Mouse (Mus musculus) frontal cortex, adult (tissue): Measurements from ENCODE around the gene Rdx.

Source experiments
- ATAC-seq: cut with Nextera tagmentation; 2 replicates; pipeline ENCODE4 v1.9.2; 2017; ENCODE audit warnings: mild to moderate bottlenecking, moderate library complexity, mixed read lengths; ENCODE audit not compliant: low TSS enrichment

Gene Rdx

DNA sequence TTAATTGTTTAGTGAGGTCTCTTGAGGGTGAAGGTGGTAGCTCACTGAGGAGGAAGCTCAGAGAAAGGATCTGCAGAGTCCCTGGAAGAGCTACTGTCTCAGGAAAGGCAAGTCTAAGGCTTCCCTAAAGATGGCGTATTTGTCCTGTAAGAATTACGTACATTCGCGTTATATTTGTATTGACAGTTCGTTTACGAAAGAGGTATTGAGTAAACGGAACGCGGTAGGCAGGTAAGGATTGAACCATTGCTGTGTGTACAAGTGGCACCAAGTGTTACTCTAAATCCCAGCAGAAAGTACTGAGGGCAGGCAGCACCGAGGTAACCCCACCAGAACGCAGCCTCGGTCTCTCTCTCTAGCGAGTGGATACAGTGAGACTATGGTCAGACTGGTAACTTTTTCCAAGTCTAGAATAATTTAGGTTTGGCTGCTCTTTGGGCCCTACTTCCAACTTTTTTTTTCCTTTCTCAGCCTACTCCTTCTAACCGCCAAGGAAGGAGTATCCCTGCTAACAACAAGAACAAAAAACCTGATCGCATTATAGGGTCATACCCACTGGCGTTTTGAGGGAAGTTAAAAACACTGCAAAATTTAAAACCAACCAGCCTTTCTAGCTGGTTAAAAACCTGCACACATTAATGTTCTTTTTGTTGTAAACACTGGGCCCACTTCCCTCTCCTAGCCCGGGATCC is at the start of gene Rdx:
Gene Rdx (plus strand): TSS at position 45 of the 692 bp plus-strand sequence.
- peak; percentile 40 for ATAC-seq

DNA sequence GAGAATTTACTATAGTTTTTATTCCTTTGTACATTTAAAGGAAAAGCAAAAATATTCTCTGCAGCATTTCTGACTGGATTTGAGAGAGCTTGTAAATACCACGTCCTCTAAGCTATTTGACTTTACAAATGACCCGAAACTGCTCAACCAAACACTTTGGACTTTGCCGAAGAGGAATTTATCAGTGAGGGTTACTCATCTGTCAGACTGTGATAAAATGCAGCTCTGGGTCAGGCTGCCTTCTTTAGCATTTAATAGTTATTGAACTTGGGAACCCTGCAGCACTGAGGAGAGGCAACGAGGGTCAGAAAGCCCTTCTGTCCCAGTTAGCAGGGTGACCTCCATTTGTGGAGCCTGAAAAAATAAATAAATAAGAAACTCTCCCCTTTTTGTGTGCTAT is 43.5 kb upstream of the Rdx start:
- ATAC-seq = no peak

DNA sequence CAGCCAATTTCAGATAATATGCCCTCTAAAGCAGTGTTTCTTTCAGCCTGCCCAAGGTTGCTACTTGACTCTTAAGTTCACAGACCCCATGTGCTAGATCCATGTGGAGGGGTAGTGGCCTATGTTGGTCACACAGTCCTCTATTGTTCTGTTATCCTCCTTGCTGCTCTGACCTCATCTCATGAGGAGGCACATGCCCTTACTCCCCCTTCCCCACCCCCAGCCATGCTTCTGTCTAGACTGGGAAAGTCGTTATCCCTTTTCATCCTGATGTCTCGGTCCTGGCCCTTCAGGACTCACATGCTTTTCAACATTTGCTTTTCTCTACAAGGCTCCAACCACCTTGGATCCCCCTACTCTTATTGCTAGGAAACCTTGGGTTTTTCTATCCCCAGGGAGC is 39.6 kb upstream of the Rdx start:
- ATAC-seq = no peak

DNA sequence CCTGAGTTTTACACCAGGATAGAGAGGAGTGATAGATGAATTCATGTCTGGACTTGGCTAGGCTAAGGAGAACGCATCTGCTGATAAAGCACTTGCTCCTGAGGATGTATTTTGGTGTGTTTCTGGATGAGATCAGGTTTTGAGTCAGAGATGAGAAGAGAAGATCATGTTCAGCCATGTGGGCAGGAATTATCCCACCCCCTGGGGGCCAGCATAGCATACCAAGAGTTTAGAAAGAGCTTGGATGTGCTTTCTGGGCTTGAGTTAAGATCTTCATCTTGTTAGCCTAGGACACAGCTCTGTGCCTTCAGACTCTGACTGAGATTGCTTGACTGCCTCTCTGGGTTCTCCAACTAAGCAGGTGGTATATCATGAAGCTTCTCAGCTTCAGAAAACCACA is 38.5 kb upstream of the Rdx start:
- ATAC-seq = no peak

DNA sequence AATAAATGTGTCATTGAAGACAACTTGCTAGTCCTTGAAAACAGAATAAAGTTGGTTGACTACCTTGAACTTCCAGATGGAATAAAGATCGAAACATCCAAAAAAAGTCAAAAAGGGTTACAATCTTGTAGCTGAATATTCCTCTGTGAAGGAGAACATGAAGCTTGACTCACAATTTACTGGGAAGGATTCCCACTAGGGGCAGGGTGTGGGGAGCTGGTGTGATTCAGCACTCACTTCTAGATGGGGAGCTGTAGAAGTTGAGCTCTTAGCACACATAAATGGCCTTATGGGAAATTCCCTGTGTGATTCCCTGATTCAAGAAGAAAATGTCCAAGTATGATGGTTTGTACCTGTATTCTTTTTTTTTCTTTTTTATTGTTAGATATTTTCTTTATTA is 34.7 kb upstream of the Rdx start:
- ATAC-seq = peak; percentile 95

DNA sequence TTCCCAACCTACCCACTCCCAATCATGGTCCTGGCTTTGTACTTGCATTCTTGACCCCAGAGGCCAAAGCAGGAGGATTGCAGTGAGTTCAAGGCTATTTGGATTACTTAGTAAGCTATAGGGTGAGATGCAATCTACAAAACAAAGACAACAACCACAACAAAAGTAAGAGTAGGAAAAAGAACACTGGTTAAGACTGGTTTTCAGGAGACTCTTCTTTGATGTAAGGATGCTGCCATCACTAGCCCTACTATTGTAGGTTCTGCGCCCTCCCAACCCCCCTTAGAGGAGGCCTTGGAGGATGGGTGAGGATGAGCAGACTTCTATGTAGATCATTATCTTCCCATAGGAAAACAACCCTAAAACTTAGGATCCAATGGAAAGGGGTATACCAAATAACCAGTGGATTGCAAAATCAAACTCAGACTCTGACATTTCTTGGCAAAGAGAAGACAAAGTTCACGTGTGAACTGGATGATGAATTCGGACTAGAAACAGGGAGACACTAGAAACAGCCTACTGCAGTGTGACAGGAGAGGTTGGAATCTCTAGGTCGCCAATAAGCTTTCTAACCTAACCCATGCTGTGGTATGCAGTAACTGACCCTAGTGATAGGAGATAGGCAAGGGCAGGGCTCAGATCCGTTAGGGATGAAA is 34.1 kb upstream of the Rdx start:
- no peak for ATAC-seq

DNA sequence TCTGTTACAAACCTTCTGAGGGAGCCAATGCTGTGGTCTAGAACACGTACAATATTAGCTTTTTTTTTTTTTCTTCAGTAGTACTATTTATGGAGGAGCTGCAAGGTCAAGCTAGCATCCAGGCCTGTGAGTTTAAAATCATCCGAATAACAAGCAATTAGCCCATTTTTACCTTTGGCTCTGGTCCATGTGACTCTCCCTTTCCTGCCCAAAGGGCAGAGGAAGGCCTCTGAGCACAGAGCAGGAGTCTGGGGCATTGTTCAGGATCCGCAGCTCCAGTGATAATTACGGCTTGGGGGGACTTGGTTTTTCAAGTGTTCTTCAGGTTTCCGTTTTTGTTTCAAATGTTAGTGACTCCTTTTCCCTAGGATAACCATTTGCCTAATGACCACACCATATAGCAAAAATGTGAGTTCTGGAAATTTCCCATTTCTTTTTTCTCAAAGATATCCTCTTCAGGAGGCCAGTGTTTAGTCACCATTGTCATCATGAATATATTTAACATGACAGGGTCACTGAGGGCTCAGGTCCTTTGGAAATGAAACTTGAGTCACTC is 33.0 kb upstream of the Rdx start:
- no peak for ATAC-seq

DNA sequence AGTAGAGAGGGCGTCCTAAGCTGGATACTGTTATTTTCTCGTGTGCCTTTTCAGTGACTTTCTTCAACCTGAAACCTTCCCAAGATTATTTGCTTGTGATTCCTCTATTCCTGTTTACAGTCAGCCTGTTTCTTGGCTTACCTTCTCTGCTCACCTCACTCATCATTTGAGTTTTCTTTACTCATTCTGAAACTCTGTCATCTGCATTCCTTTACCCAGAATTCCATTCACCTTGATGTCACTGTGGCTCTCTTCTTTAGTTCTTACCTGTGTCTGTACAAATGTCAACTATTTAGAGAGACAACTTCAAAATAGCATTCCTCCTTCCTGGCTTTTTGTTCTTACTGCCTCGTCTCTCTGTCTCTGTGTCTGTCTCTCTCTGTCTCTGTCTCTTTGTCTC is 29.9 kb upstream of the Rdx start:
- no peak for ATAC-seq

DNA sequence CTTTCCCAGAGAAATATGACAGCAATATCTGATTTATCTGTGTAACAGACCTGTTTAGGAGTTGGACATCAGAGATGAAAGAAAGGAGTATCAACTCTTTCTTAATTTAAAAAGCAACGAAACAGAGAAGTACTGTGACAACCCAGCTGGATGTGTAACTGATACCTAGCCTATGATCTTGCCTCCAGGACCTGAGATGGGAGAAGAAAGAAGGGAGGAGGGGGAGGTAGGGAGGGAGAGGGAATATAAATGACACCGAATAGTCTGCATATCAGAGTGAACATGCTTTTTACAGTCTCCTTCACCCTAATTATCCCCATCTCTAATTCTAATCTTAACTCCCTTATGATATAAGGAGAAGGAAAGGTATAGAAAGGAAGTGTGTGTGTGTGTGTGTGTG is 29.1 kb upstream of the Rdx start:
- ATAC-seq = no peak

DNA sequence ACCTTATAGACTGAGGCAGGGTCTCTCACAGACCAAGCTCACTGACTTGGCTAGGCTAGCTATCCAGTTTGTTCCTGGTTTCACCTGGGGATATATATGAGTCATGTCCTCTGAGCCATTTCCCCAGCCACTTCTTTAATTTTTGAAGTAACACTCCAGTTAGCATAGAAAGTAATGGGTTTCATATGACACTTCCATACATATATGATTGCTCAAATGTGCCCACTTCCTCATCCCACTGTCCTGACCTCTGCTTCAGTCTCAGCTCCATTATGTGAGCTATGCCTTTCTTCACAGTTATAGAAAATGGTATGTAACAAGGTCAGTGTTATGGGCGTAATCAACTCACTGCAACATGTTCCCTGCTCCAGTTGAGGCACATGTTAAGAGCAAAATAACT is 28.5 kb upstream of the Rdx start:
- ATAC-seq = no peak

DNA sequence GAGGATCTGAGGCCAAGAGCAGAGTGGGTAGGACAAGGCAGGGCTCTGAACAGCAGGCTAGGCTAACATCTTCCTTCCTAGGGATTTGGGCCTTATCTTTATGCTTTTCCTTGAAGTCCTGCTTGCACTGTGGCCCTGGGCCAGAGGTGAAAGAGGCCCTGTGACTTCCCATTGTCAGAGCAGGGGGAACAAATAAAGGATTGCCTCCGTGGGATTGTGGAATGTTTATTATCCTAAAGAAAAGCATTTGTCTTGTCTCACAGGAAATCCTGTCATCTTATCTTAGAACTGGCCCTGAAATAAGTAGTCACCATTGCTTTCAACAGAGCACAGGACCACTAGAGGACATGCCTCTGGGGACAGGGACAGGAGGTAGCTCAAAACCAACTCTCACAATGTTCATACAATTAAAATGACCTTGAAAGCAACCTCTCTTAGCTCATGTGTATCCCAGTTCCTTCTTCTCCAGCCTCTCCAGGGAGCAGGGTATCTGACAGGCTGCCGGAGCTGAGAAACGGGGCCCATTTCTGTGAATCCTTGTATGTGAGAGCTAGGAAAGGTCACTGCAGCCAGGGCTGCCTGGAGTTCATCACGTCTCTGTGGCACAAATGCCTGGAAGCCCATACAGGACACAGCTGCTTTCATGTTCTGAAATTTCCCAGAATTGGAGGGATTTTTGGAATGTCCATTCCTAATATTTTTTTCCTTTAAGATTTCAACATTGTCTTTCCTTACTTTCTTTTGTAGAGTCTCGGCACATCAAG is 19.5 kb upstream of the Rdx start:
- ATAC-seq = no peak

DNA sequence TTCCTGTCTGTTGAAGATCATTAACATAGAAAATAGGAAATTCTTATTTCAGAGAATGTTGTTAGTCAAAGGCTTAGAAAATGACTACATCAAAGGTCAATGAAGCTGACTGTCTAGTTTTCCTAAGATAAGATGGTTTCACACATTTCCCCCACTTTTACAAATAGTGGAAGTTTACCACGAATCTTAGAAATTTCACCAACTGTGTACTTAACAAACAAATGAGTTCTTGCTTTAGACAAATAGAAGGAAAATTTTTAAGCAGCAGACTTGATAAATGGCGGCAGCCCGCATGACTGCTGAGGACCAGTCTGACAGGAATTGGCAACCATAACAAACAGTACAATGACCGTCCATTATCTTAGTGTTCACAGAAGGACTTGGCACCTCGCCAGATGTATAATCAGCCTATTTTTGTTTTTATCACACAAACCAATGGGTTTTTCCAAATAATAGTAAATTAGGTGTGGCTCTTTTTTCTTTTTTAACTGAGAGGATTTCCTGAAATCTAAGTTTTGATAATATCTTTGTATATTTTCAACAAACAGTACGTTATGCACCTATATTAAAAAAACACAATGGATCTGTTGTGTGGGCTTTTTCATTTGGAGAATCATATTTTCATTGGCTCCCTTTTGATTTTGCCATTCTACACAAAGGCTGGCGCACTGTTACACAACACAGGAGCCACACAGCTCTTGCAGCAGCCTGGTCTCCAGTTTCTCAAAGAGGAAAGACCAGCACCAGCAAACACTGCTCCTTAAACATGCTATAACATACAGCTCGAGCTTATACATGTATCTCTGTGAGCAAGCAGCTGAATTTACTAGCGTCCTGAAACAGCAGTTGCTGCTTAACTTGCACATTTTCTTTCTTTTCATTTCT is 18.2 kb upstream of the Rdx start:
- ATAC-seq = no peak

DNA sequence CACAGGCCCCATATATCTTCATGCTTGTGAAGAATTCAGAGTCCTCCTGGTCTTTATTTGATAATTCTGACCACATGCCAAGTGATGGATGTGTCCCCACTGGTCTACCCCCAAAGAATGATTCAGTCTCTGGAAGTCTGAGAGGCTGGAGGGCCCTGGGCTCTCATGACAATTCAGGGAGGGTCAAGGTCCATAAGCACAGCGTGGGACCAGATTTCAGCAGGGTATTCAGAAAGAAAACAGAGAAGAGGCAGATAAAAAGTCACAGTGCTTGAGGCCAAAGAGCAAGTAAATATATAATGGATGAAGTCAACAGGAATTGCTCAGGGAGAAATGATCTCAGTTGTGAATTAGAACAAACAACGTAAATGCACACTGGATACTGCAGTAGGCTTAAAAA is 15.5 kb upstream of the Rdx start:
- no peak for ATAC-seq

DNA sequence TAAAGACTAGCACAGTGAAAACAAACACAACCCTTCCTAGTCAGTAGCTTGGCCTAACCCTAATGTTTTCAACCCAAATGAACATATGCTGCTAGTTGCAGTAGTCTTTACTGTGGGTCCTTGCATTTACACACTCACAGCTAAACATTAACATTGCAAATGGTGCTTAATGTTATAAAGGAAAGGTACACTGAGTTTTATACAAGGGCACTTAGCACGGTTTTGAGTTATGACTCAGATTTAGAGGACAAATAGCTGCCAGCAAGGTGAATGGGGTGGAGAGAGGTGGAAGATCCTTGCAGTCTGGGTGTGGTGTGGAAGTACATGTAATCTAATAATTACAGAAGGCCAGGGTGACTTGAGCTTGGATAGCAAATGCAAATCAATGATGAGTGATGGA is 9.5 kb upstream of the Rdx start:
- ATAC-seq = no peak

DNA sequence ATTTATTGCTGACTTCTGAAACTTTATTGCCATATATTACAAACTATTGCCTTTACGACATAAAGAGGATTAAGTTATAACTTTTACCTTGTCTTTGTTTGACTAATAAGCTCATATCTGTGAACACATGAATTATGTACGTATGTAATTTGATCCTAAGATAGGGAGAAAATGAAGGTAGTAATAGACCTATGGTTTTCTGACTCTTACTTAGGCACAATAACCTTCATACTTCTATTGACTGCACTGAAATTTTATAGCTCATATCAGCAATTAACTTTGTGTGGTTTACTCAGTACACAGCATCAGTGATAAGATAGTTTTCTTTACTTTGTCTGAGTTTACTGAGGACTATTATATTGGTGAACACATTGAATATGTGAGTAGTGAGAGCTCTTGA is 5.3 kb upstream of the Rdx start:
- no peak for ATAC-seq

DNA sequence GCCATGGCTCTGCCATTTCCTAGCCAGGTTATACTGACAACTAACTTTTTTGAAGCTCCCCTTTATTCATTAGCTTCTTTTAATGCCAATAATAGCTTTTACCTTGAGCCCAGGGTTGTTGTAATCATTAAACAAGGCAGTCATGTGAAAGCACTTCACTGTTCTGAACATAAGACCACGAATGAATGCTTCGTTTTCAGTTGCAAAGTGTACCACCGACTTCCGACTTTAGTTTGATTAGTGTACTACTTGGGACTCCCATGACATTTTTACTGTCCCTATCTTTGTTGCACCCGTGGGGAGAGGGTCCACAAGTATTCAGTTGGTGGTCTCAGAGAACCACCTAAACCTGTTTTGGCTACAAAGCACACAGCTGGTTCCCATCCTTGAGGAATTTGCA is 287 bp upstream of the Rdx start:
- no peak for ATAC-seq

DNA sequence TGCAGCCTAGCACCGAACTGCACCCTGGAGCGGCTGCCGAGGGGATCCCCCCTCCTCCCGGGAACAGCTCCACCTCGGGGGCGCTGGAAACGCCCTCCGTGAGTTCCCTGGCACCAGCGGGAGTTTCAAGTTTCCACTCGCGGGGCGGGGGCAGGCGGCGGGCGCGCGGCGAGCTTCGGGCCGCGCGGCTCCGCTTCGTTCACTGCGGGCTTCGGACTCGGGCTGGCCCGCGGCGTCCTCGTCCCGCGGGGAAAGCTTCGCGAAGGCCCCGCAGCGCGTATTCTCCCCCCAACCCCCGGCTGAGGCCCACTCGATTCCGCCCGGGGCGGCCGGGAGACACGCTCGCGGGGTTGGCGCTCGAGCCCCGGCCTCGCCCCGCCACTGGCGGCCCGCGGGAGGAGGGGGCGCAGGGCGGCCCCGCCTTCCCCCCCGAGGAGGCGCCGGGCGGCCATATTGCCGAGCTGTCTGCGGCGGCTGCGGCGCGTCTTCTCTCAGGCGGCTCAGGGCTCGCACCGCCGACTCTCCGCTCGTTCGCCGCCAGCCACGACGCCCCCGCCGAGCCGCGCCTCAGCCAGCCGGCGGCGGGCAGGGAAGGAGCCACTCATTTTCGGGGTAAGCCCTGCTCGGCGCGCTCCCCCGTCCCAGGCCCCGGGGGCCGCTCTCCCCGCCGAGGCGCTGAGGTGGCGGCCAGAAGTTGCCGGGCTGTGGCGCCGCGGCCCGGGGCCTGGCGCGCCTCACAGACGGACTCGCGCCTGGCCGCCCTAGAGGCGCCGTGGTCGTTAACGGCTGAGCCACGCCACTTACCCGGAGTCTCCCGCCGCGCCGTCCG is 1.1 kb downstream of the Rdx start:
- peak; percentile 88 for ATAC-seq

DNA sequence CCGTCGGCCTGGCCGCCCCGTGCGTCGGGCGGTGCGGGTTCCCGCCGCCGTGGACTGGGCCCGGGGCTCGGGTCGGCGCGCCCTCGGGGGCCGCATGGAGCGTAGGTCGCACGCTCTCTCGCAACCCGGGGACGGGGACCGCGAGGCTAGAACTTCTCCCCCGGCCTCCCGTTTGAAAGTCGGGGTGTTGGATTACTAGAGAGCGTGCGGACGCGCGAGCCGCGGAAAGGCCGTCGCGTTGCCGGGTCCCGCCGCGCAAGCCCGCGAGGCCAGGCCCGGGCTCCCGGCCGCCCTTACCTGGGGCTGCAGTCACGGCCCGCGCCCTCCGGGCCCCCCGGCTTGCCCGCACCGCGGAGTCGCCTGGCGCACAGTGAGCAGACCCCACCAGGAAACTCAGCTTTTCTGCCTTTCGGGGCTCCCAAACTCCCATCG is 1.7 kb downstream of the Rdx start:
- no peak; the same call in none of the 2 replicates for ATAC-seq

DNA sequence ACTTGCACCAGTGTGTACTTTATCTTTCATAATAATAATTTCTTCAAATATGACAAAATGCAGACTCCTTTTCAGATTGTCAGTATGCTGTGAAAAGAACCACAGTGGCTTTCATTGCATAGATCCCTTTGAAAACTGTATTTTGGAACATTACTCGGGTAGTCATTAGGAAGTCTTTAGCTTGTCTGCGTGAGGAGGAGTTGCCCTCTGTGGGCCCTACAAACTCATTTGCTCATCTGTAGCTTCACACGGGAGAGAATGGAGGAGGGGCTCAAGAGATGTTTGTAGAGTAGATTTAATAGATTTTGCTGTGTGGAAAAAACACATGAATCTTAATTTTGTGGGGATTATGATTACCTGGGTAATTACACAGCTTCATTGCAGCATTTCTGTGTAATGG is 2.6 kb downstream of the Rdx start:
- ATAC-seq = no peak

DNA sequence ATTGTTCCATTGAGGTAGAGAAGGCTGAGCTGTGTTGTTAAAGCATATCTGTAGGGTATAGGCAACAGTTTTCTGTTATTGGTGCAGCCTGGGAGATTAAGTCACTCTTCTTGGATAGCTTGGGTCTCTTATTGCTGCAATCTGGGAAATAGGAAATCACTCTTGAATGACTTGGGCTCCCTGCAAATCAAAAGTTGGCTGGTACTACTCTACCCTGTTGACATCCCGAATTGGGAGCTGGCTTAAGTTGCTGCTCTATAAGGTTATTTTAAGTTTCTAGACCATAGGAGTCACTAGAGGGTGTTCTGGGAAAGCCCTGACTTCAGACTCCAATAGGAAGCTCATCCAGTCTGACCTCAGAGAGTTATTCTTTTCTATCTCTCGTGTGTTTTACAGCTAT is 3.4 kb downstream of the Rdx start:
- no peak for ATAC-seq

DNA sequence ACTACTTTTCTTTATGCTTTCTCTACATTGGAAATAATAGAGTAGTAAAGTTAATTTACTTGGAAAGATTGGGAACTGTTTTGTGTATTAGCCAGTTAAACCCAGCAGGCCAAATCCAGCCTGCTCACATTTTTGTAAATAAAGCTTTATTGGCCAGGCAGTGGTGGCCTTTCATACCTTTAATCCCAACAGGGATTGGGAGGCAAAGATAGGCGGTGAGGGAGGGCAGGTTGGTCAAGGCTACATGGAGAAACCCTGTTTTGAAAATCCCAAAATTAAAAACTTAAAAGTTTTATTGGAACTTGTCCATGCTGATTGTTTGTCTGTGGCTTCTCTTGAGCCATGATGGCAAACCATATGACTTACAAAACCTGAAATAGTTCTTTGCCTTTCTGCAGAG is 5.2 kb downstream of the Rdx start:
- ATAC-seq = no peak
